In genomic region chr3:43923497-43923896, GRCm38 (mm10) we compare ENCODE assay signal across 21 mouse cellular contexts.
A peak's percentile ranks its signal among the peaks of the same experiment; 100 is the strongest.
DNase-seq lines count a peak whose midpoint lies in the region; ATAC-seq lines count a peak whose summit lies in the region.
"Had no signal": no experiment of that assay in that cellular context is flagged by ENCODE, and none has a peak within 500 bp of the region (broad histone marks: within the 10 kb centered on the region; RNA-seq: fewer than 3 reads in every experiment).

No protein-coding gene starts in this region.

- ATAC-seq in embryonic facial prominence, embryonic 14.5 days (ENCODE audit: low read depth), result no peak
- ATAC-seq in hindbrain, embryonic 16.5 days, result peak; percentile 54; the same call in 1 of the 2 replicates
- no peak; the same call in 1 of the 2 replicates for ATAC-seq in midbrain, embryonic 14.5 days (ENCODE audit: low FRiP score, low TSS enrichment)
- ATAC-seq in neural tube, embryonic 15.5 days (ENCODE audit: low FRiP score), result no peak
- ATAC-seq: forebrain, embryonic 15.5 days; intestine, embryonic 16.5 days had no signal

- no peak overlapping the region for H3K9ac ChIP-seq in embryonic facial prominence, embryonic 14.5 days (ENCODE audit: low read depth, low read length)
- H3K9ac ChIP-seq in hindbrain, embryonic 16.5 days (ENCODE audit: low read depth, low read length), result no peak overlapping the region
- H3K9ac ChIP-seq in midbrain, embryonic 14.5 days (replicated peaks; ENCODE audit: low read length), result no peak overlapping the region
- no peak overlapping the region for H3K9ac ChIP-seq in neural tube, embryonic 15.5 days (replicated peaks)
- H3K9ac ChIP-seq: embryonic facial prominence, embryonic 13.5 days; forebrain, embryonic 15.5 days had no signal

- H3K4me1 ChIP-seq in embryonic facial prominence, embryonic 14.5 days (ENCODE audit: control insufficient read depth, insufficient read depth, low read length), result no peaks in the 10 kb centered on the region
- H3K4me1 ChIP-seq in embryonic facial prominence, embryonic 10.5 days, result no peaks in the 10 kb centered on the region
- no peaks in the 10 kb centered on the region for H3K4me1 ChIP-seq in hindbrain, embryonic 16.5 days (ENCODE audit: control insufficient read depth, insufficient read depth, low read depth, low read length)
- no peaks in the 10 kb centered on the region for H3K4me1 ChIP-seq in hindbrain, embryonic 10.5 days (replicated peaks)
- H3K4me1 ChIP-seq in midbrain, embryonic 14.5 days (ENCODE audit: control insufficient read depth, insufficient read depth, low read length), result no peaks in the 10 kb centered on the region
- no peaks in the 10 kb centered on the region for H3K4me1 ChIP-seq in neural tube, embryonic 15.5 days
- H3K4me1 ChIP-seq: embryonic facial prominence, embryonic 13.5 days; forebrain, embryonic 15.5 days; heart, embryonic 10.5 days had no signal

- no peaks in the 10 kb centered on the region for H3K27me3 ChIP-seq in embryonic facial prominence, embryonic 14.5 days (replicated peaks; ENCODE audit: control insufficient read depth, insufficient read depth, low read length)
- no peaks in the 10 kb centered on the region for H3K27me3 ChIP-seq in embryonic facial prominence, embryonic 10.5 days (replicated peaks; ENCODE audit: low read depth, poor library complexity, severe bottlenecking)
- H3K27me3 ChIP-seq in hindbrain, embryonic 16.5 days (replicated peaks; ENCODE audit: control insufficient read depth, insufficient read depth, low read length), result no peaks in the 10 kb centered on the region
- H3K27me3 ChIP-seq in hindbrain, embryonic 10.5 days (ENCODE audit: insufficient read depth, poor library complexity, severe bottlenecking), result no peaks in the 10 kb centered on the region
- H3K27me3 ChIP-seq in midbrain, embryonic 14.5 days (ENCODE audit: control insufficient read depth, insufficient read depth, low read length), result no peaks in the 10 kb centered on the region
- no peaks in the 10 kb centered on the region for H3K27me3 ChIP-seq in neural tube, embryonic 15.5 days (replicated peaks)
- H3K27me3 ChIP-seq: embryonic facial prominence, embryonic 13.5 days; forebrain, embryonic 15.5 days had no signal

- no peak overlapping the region for H3K4me3 ChIP-seq in embryonic facial prominence, embryonic 14.5 days (ENCODE audit: low read depth, low read length)
- H3K4me3 ChIP-seq in embryonic facial prominence, embryonic 10.5 days, result no peak overlapping the region
- no peak overlapping the region for H3K4me3 ChIP-seq in hindbrain, embryonic 16.5 days (ENCODE audit: low read length)
- H3K4me3 ChIP-seq in hindbrain, embryonic 10.5 days, result no peak overlapping the region
- no peak overlapping the region for H3K4me3 ChIP-seq in midbrain, embryonic 14.5 days (replicated peaks; ENCODE audit: low read depth, low read length)
- no peak overlapping the region for H3K4me3 ChIP-seq in neural tube, embryonic 15.5 days (replicated peaks)
- H3K4me3 ChIP-seq: embryonic facial prominence, embryonic 13.5 days; forebrain, embryonic 15.5 days; heart, embryonic 10.5 days had no signal

- WGBS in embryonic facial prominence, embryonic 14.5 days, result 53% methylated on average over 4 of the region's 4 CpGs
- 60% methylated on average over 4 of the region's 4 CpGs for WGBS in embryonic facial prominence, embryonic 10.5 days
- 52% methylated on average over 4 of the region's 4 CpGs for WGBS in hindbrain, embryonic 16.5 days
- 76% methylated on average over 4 of the region's 4 CpGs for WGBS in hindbrain, embryonic 10.5 days
- 46% methylated on average over 4 of the region's 4 CpGs for WGBS in midbrain, embryonic 14.5 days
- 54% methylated on average over 4 of the region's 4 CpGs for WGBS in neural tube, embryonic 15.5 days

- H3K27ac ChIP-seq in embryonic facial prominence, embryonic 14.5 days (replicated peaks; ENCODE audit: low read depth, low read length), result no peak overlapping the region
- H3K27ac ChIP-seq in embryonic facial prominence, embryonic 10.5 days (replicated peaks), result no peak overlapping the region
- no peak overlapping the region for H3K27ac ChIP-seq in hindbrain, embryonic 16.5 days (ENCODE audit: low read depth, low read length)
- no peak overlapping the region for H3K27ac ChIP-seq in hindbrain, embryonic 10.5 days
- no peak overlapping the region for H3K27ac ChIP-seq in midbrain, embryonic 14.5 days (replicated peaks; ENCODE audit: low read depth, low read length)
- no peak overlapping the region for H3K27ac ChIP-seq in neural tube, embryonic 15.5 days (replicated peaks)
- H3K27ac ChIP-seq: embryonic facial prominence, embryonic 13.5 days; forebrain, embryonic 15.5 days; heart, embryonic 10.5 days had no signal

- H3K36me3 ChIP-seq in embryonic facial prominence, embryonic 14.5 days (ENCODE audit: control insufficient read depth, insufficient read depth, low read length), result no peaks in the 10 kb centered on the region
- H3K36me3 ChIP-seq in embryonic facial prominence, embryonic 10.5 days (replicated peaks), result no peaks in the 10 kb centered on the region
- no peaks in the 10 kb centered on the region for H3K36me3 ChIP-seq in hindbrain, embryonic 16.5 days (ENCODE audit: control insufficient read depth, insufficient read depth, low read length)
- H3K36me3 ChIP-seq in hindbrain, embryonic 10.5 days, result no peaks in the 10 kb centered on the region
- no peaks in the 10 kb centered on the region for H3K36me3 ChIP-seq in midbrain, embryonic 14.5 days (ENCODE audit: control insufficient read depth, insufficient read depth, low read length)
- no peaks in the 10 kb centered on the region for H3K36me3 ChIP-seq in neural tube, embryonic 15.5 days
- H3K36me3 ChIP-seq: embryonic facial prominence, embryonic 13.5 days; forebrain, embryonic 15.5 days; heart, embryonic 10.5 days had no signal

- H3K9me3 ChIP-seq in embryonic facial prominence, embryonic 14.5 days (ENCODE audit: control insufficient read depth, low read length), result no peaks in the 10 kb centered on the region
- H3K9me3 ChIP-seq in embryonic facial prominence, embryonic 10.5 days, result no peaks in the 10 kb centered on the region
- H3K9me3 ChIP-seq in hindbrain, embryonic 16.5 days (ENCODE audit: control insufficient read depth, low read length), result no peaks in the 10 kb centered on the region
- no peaks in the 10 kb centered on the region for H3K9me3 ChIP-seq in hindbrain, embryonic 10.5 days
- no peaks in the 10 kb centered on the region for H3K9me3 ChIP-seq in midbrain, embryonic 14.5 days (ENCODE audit: control insufficient read depth, low read length)
- no peaks in the 10 kb centered on the region for H3K9me3 ChIP-seq in neural tube, embryonic 15.5 days (replicated peaks)
- H3K9me3 ChIP-seq: embryonic facial prominence, embryonic 13.5 days; forebrain, embryonic 15.5 days; heart, embryonic 10.5 days had no signal

- peak; percentile 18 for DNase-seq in embryonic facial prominence, embryonic 14.5 days (ENCODE audit: low spot score)
- DNase-seq in embryonic facial prominence, embryonic 10.5 days (ENCODE audit: low spot score), result no peak
- DNase-seq in hindbrain, embryonic 10.5 days (ENCODE audit: low spot score), result no peak
- DNase-seq in MN1 (ENCODE audit: low spot score), result peak; percentile 5
- peak; percentile 70 for DNase-seq in midbrain, embryonic 14.5 days
- no peak for DNase-seq in testis, postnatal 10 days (ENCODE audit: low spot score)
- DNase-seq: adrenal gland, postnatal 10 days; cerebellum, adult 11-12 months; cerebellum, adult 9-10 months; cerebellum, postnatal 25 days; gastrocnemius, postnatal 10 days; heart, adult 18-20 months; heart, postnatal 10 days; heart, postnatal 4 days; kidney, adult 2 months had no signal

- H3K4me2 ChIP-seq in embryonic facial prominence, embryonic 14.5 days (ENCODE audit: low read depth, low read length), result no peak overlapping the region
- no peak overlapping the region for H3K4me2 ChIP-seq in hindbrain, embryonic 16.5 days (ENCODE audit: low read length)
- H3K4me2 ChIP-seq in midbrain, embryonic 14.5 days (ENCODE audit: low read length), result no peak overlapping the region
- H3K4me2 ChIP-seq in neural tube, embryonic 15.5 days, result no peak overlapping the region
- H3K4me2 ChIP-seq: embryonic facial prominence, embryonic 13.5 days; forebrain, embryonic 15.5 days had no signal

Comparison
In these comparisons a context has a peak if more than half of its experiments do, and no peak if none do; other contexts are left out.
1. DNase-seq: peak in embryonic facial prominence, embryonic 14.5 days (single experiment), MN1 (single experiment) and midbrain, embryonic 14.5 days (single experiment); none in embryonic facial prominence, embryonic 10.5 days (single experiment), hindbrain, embryonic 10.5 days (single experiment) and testis, postnatal 10 days (single experiment).